In the genomic region with DNA sequence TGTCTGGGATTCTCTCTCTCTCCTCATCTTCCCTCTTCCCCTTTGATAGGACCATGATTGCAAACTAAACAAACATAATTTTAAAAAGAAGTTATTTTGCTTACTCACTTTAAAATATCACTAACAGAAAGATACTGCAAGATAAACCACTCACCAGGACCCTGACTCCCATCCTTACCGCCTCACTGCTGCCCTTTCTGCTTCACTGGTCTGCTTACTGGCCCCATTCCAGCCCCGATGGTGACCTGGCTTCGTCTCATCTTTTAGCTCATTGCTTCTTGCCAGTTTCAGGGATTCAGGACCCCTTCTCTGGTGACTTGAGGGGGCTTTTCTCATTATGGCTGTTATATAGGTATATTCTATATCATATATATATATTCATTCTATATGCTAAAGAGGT, we compare ENCODE assay signal across 15 mouse cellular contexts. TPM values are rescaled to one million over a fixed set of nuclear protein-coding genes. Genes with fewer than 3 reads are reported as not detected.
DNase-seq lines count a peak whose midpoint lies in the region; ATAC-seq and TF ChIP-seq lines count a peak whose summit lies in the region.
"Had no signal": no experiment of that assay in that cellular context is flagged by ENCODE, and none has a peak within 500 bp of the region (broad histone marks: within the 10 kb centered on the region; RNA-seq: fewer than 3 reads in every experiment).

No protein-coding gene starts in this region.

- no peaks in the 10 kb centered on the region for H3K27me3 ChIP-seq in cerebellum, adult 2 months (ENCODE audit: control insufficient read depth, insufficient read depth, low read length)
- no peaks in the 10 kb centered on the region for H3K27me3 ChIP-seq in kidney, embryonic 16.5 days (ENCODE audit: insufficient read depth, low read length)
- no peaks in the 10 kb centered on the region for H3K27me3 ChIP-seq in hindbrain, embryonic 16.5 days (replicated peaks; ENCODE audit: control insufficient read depth, insufficient read depth, low read length)
- H3K27me3 ChIP-seq: embryonic facial prominence, embryonic 12.5 days had no signal

- H3K4me2 ChIP-seq in kidney, embryonic 16.5 days (replicated peaks; ENCODE audit: low read depth, low read length) = no peak overlapping the region
- H3K4me2 ChIP-seq in hindbrain, embryonic 16.5 days (ENCODE audit: low read length) = no peak overlapping the region
- H3K4me2 ChIP-seq: embryonic facial prominence, embryonic 12.5 days had no signal

- H3K4me1 ChIP-seq in cerebellum, adult 2 months (ENCODE audit: control insufficient read depth, insufficient read depth, low read length) = 0 out of 2 replicates have a peak, but pooled peaks cover 2% of the 10 kb centered on the region
- H3K4me1 ChIP-seq in kidney, embryonic 16.5 days (ENCODE audit: insufficient read depth, low read length) = no peaks in the 10 kb centered on the region
- peaks cover 10% of the 10 kb centered on the region for H3K4me1 ChIP-seq in hindbrain, embryonic 16.5 days (ENCODE audit: control insufficient read depth, insufficient read depth, low read depth, low read length)
- H3K4me1 ChIP-seq: embryonic facial prominence, embryonic 12.5 days had no signal

- no peaks in the 10 kb centered on the region for H3K9me3 ChIP-seq in kidney, embryonic 16.5 days (ENCODE audit: low read length)
- H3K9me3 ChIP-seq in hindbrain, embryonic 16.5 days (ENCODE audit: control insufficient read depth, low read length) = no peaks in the 10 kb centered on the region
- H3K9me3 ChIP-seq: embryonic facial prominence, embryonic 12.5 days had no signal

- H3K36me3 ChIP-seq in kidney, embryonic 16.5 days (ENCODE audit: insufficient read depth, low read length) = no peaks in the 10 kb centered on the region
- H3K36me3 ChIP-seq in hindbrain, embryonic 16.5 days (ENCODE audit: control insufficient read depth, insufficient read depth, low read length) = no peaks in the 10 kb centered on the region
- H3K36me3 ChIP-seq: embryonic facial prominence, embryonic 12.5 days had no signal

- intact Hi-C loops in heart, postnatal 10 days (cut with DNase I) = no loop called here

- no peak overlapping the region for H3K4me3 ChIP-seq in cerebellum, adult 2 months (replicated peaks; ENCODE audit: insufficient read depth, low read depth, low read length)
- H3K4me3 ChIP-seq in kidney, embryonic 16.5 days (ENCODE audit: low read length) = no peak overlapping the region
- no peak overlapping the region for H3K4me3 ChIP-seq in hindbrain, embryonic 16.5 days (ENCODE audit: low read length)
- H3K4me3 ChIP-seq: embryonic facial prominence, embryonic 12.5 days had no signal

- 25% methylated on average over 3 of the region's 3 CpGs for WGBS in cerebellum, adult 2 months
- WGBS in kidney, embryonic 16.5 days = 43% methylated on average over 3 of the region's 3 CpGs
- 66% methylated on average over 3 of the region's 3 CpGs for WGBS in hindbrain, embryonic 16.5 days

- H3K9ac ChIP-seq in kidney, embryonic 16.5 days (replicated peaks; ENCODE audit: low read length) = no peak overlapping the region
- no peak overlapping the region for H3K9ac ChIP-seq in hindbrain, embryonic 16.5 days (ENCODE audit: low read depth, low read length)
- H3K9ac ChIP-seq: embryonic facial prominence, embryonic 12.5 days had no signal

- no peak for TF ChIP-seq CTCF in cerebellum, adult 2 months (IDR thresholded peaks at IDR 0.05; ENCODE audit: borderline replicate concordance, insufficient read depth, low read depth, low read length)

- DNase-seq in cerebellum, postnatal 10 days = peak; percentile 92 to 93
- no peak for DNase-seq in cerebellum, adult 2 months
- DNase-seq in kidney, adult 11 months = peak; percentile 18
- DNase-seq in kidney, postnatal 36 days = peak; percentile 53 to 82
- DNase-seq in embryo, embryonic 10.5 days (ENCODE audit: low spot score) = no peak
- DNase-seq in heart, postnatal 10 days = no peak
- DNase-seq: adrenal gland, postnatal 25 days; lung, postnatal 4 days; right cerebral cortex, adult 18-20 months; spleen, adult 18-20 months; thymus, postnatal 25 days had no signal

- ATAC-seq in kidney, embryonic 16.5 days (ENCODE audit: low FRiP score, low TSS enrichment) = no peak
- ATAC-seq in hindbrain, embryonic 16.5 days = no peak

- no peak for TF ChIP-seq POLR2A in cerebellum, adult 2 months (IDR thresholded peaks at IDR 0.05; ENCODE audit: borderline replicate concordance, insufficient read depth, low read length)

- no peak overlapping the region for H3K27ac ChIP-seq in cerebellum, adult 2 months (ENCODE audit: insufficient read depth, low read length)
- H3K27ac ChIP-seq in kidney, embryonic 16.5 days (ENCODE audit: low read length) = no peak overlapping the region
- peak overlapping the region; percentile 86; the same call in 1 of the 2 replicates for H3K27ac ChIP-seq in hindbrain, embryonic 16.5 days (ENCODE audit: low read depth, low read length)
- H3K27ac ChIP-seq: embryonic facial prominence, embryonic 12.5 days; stomach, postnatal 0 days had no signal

RNA-seq across cellular contexts. Expression of gene Tmem144, which starts 13.5 kb away (rescaled TPM):
- 5.3 and 6.6 TPM in 2 replicates for polyA plus RNA-seq in cerebellum, adult 2 months (2012; rRNA removed)
- polyA plus RNA-seq in kidney, embryonic 16.5 days (2015; fragmentation: Nextera tagmentation; extraction: Ambion mirVana) = 6.8 and 7.2 TPM in 2 replicates
- 2.2 and 2.3 TPM in 2 replicates for polyA plus RNA-seq in hindbrain, embryonic 16.5 days (2015; fragmentation: Nextera tagmentation; extraction: Ambion mirVana)
- total RNA-seq in heart, postnatal 10 days (2021) = 1 to 10 TPM; 9.4 to 9.7 TPM

RNA-seq across cellular contexts. Expression of gene Fam198b, which starts 18.2 kb away (rescaled TPM):
- 1.4 and 1.5 TPM in 2 replicates for polyA plus RNA-seq in cerebellum, adult 2 months (2012; rRNA removed)
- 12.3 and 13.0 TPM in 2 replicates for polyA plus RNA-seq in kidney, embryonic 16.5 days (2015; fragmentation: Nextera tagmentation; extraction: Ambion mirVana)
- polyA plus RNA-seq in hindbrain, embryonic 16.5 days (2015; fragmentation: Nextera tagmentation; extraction: Ambion mirVana) = 2.7 and 4.4 TPM in 2 replicates
- total RNA-seq in heart, postnatal 10 days (2021) = 10 to 100 TPM; 73.6 to 85.2 TPM

Comparison
In these comparisons a context has a peak if more than half of its experiments do, and no peak if none do; other contexts are left out.
1. DNase-seq: peak in cerebellum, postnatal 10 days (2 of 2), kidney, adult 11 months (single experiment) and kidney, postnatal 36 days (2 of 2); none in cerebellum, adult 2 months (0 of 2), embryo, embryonic 10.5 days (single experiment) and heart, postnatal 10 days (0 of 2).